Mouse (Mus musculus) thymus, adult 2 months (tissue): ENCODE measurements at regions not wholly inside any gene's neighbourhood (a gene's known extent, or its start where the extent isn't known, plus 50 kb on each side); places are given as distances from the start of the nearest gene placed in this dataset.

Experiments
- DNase-seq: peaks from one replicate; pipeline ENCODE4 v3.0.0; 2021
- H3K27ac ChIP-seq: fragments of 200-500 bp; 2 replicates; pipeline ENCODE4 v1.5.1; 2012; ENCODE audit warnings: low read length, control low read depth; ENCODE audit not compliant: control insufficient read depth, insufficient read depth
- H3K27me3 ChIP-seq: fragments of 200-500 bp; 2 replicates; pipeline ENCODE4 v1.6.1; 2012; ENCODE audit warnings: mild to moderate bottlenecking, low read length, moderate library complexity, mixed read lengths; ENCODE audit not compliant: control insufficient read depth, insufficient read depth
- H3K36me3 ChIP-seq: fragments of 200-500 bp; 2 replicates; pipeline ENCODE4 v1.6.1; 2012; ENCODE audit warnings: mild to moderate bottlenecking, low read length, moderate library complexity; ENCODE audit not compliant: control insufficient read depth, insufficient read depth
- H3K4me1 ChIP-seq: fragments of 200-500 bp; replicated peaks from 2 replicates; pipeline ENCODE4 v1.6.1; 2012; ENCODE audit warnings: low read length; ENCODE audit not compliant: control insufficient read depth, insufficient read depth
- H3K4me3 ChIP-seq: fragments of 200-500 bp; 2 replicates; pipeline ENCODE4 v1.5.1; 2012; ENCODE audit warnings: mild to moderate bottlenecking, low read length, control low read depth, moderate library complexity; ENCODE audit not compliant: control insufficient read depth, insufficient read depth
- CTCF ChIP-seq: fragments of 200-500 bp; IDR thresholded peaks from 2 replicates; pipeline ENCODE4 v1.5.1; 2012; ENCODE audit warnings: mild to moderate bottlenecking, control low read depth, low read length, moderate library complexity, borderline replicate concordance; ENCODE audit not compliant: control insufficient read depth, poor library complexity, insufficient read depth; ENCODE audit errors: extremely low read depth
- POLR2A ChIP-seq: fragments of 200-500 bp; IDR thresholded peaks from 2 replicates; pipeline ENCODE4 v1.6.1; 2012; ENCODE audit warnings: mild to moderate bottlenecking, low read length, control low read depth, moderate library complexity; ENCODE audit not compliant: control insufficient read depth, poor library complexity, insufficient read depth; ENCODE audit errors: extremely low read depth
- WGBS: fragments of 180-500 bp; shearing (Covaris S2); methylation state at CpG from one replicate; pipeline ENCODE4 v1.1.7; 2018; 5-methylcytosine and 5-hydroxymethylcytosine counted together

- Histone ChIP-seq H3K4me3 (no peak overlapping the region), H3K4me1 (no peaks in the 10 kb centered on the region), H3K36me3 (no peaks in the 10 kb centered on the region), H3K27ac (no peak overlapping the region), H3K27me3 (no peaks in the 10 kb centered on the region)
- TF ChIP-seq POLR2A (no peak), CTCF (no peak)
- 97% methylated on average over 8 of the region's 8 CpGs for WGBS
- no peak for DNase-seq
These were observed 689.9 kb upstream of the Sox9 start for GRCm38 (mm10) chr11:112092168-112092567.

- Histone ChIP-seq H3K4me3 (no peak overlapping the region), H3K4me1 (no peaks in the 10 kb centered on the region), H3K27ac (no peak overlapping the region), H3K36me3 (no peaks in the 10 kb centered on the region), H3K27me3 (no peaks in the 10 kb centered on the region)
- no peak for DNase-seq
- TF ChIP-seq CTCF, result no peak
- no peak for TF ChIP-seq POLR2A
- WGBS, result 87% methylated on average over 3 of the region's 3 CpGs
These were observed 687.0 kb upstream of the Sox9 start for GRCm38 (mm10) chr11:112095009-112095408.

DNA sequence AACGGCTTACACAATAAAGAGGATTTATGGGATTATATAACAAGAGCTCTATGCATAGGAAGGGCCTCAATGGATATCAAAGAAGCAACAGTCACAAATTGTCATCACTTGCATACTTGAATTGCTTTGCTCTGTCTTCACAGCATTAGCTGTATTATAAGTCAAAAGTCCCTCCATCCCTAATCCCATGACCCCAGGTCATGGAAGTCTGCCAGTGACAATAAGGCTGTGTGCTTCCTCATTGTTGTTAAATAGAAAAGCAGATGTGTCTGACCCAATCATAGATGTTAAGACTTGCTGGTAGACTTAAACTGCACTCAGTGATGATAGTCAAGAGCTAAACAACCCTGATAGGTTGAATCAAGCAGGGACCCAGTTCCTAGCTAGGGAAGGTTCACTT lies 683.9 kb upstream of the Sox9 start:
- 88% methylated on average over 1 of the region's 1 CpGs for WGBS
- Histone ChIP-seq H3K4me3 (no peak overlapping the region), H3K27me3 (no peaks in the 10 kb centered on the region), H3K4me1 (no peaks in the 10 kb centered on the region), H3K36me3 (no peaks in the 10 kb centered on the region), H3K27ac (no peak overlapping the region)
- DNase-seq, result no peak
- TF ChIP-seq CTCF (no peak), POLR2A (no peak)

- no peaks in the 10 kb centered on the region for H3K27me3 ChIP-seq
- DNase-seq, result no peak
- no peak for TF ChIP-seq POLR2A
- no peak for TF ChIP-seq CTCF
- no peak overlapping the region for H3K27ac ChIP-seq
- H3K4me1 ChIP-seq, result no peaks in the 10 kb centered on the region
- H3K4me3 ChIP-seq, result no peak overlapping the region
- 41% methylated on average over 2 of the region's 2 CpGs for WGBS
- H3K36me3 ChIP-seq, result no peaks in the 10 kb centered on the region
These were observed 678.8 kb upstream of the Sox9 start for GRCm38 (mm10) chr11:112103252-112103651.

DNA sequence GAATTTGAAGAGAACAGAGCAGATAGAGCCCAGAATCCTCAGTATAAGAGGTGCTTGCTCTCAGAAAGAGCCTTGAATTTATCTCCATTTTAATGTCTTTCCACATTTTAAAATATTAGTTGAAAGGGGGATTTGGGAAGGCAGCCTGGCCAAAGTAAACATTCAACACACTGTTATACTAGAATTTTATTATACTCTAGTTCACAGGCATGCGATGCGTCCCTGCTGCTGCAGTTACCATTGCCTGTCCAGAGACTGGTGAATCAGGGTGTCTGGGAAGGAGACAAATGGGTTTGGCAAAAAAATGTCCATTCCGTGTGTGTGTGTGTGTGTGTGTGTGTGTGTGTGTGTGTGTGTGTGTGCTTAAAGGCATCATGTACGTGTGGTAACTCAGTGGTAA lies 675.1 kb upstream of the Sox9 start:
- no peak for TF ChIP-seq CTCF
- TF ChIP-seq POLR2A, result no peak
- H3K27me3 ChIP-seq, result no peaks in the 10 kb centered on the region
- no peak overlapping the region for H3K27ac ChIP-seq
- no peaks in the 10 kb centered on the region for H3K4me1 ChIP-seq
- H3K4me3 ChIP-seq, result no peak overlapping the region
- no peak for DNase-seq
- WGBS, result 89% methylated on average over 4 of the region's 4 CpGs
- no peaks in the 10 kb centered on the region for H3K36me3 ChIP-seq

DNA sequence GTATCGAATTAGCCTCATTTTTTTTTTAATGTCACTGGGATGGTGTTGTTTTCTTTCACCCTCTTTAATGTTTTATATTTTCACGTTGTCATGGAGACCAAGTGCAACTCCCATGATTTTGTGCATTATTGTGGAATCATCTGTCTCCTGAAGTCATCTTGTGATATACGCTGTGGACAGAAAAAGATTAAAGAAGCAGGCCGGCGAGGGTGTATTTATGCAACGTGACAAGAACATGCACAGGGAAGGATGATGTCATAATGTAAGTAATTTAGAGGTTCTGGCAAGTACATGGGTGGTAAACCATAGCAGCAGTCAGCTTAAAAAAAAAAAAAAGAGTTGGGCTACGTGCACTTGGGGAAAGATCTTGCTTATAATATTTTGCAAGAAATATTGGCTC lies 674.7 kb upstream of the Sox9 start:
- Histone ChIP-seq H3K4me3 (no peak overlapping the region), H3K27me3 (no peaks in the 10 kb centered on the region), H3K4me1 (no peaks in the 10 kb centered on the region), H3K36me3 (no peaks in the 10 kb centered on the region), H3K27ac (no peak overlapping the region)
- no peak for DNase-seq
- TF ChIP-seq CTCF (no peak), POLR2A (no peak)
- 80% methylated on average over 7 of the region's 7 CpGs for WGBS

DNA sequence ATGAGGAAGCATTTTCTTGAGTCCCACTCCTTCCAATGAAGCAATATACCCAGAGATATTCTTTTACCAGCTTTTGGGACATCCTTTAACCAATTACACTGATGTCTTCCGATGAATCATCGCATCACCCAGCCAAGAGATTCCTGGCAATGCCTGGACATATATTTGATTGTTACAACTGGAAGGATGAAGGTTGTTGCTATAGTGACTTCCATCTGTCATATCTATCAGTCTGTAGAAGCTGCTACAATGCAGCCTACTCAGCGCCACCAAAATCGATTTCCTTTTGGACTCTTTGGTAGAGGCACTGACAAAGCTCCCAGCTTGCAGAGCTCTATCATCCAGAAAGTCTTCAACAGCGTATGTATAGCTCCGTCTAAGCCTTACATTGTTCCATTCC lies 661.0 kb upstream of the Sox9 start:
- Histone ChIP-seq H3K4me1 (no peaks in the 10 kb centered on the region), H3K36me3 (no peaks in the 10 kb centered on the region), H3K4me3 (no peak overlapping the region), H3K27me3 (no peaks in the 10 kb centered on the region), H3K27ac (no peak overlapping the region)
- no peak for TF ChIP-seq CTCF
- TF ChIP-seq POLR2A, result no peak
- 95% methylated on average over 6 of the region's 6 CpGs for WGBS
- no peak for DNase-seq
